Mouse (Mus musculus): ENCODE data around the gene Itpr1.

Itpr1 gene

GRCm38 (mm10) chr6:108369031-108369430, 156.1 kb downstream of the Itpr1 start:
- in situ Hi-C loops (cut with MboI, MseI) = no loop called here

DNA sequence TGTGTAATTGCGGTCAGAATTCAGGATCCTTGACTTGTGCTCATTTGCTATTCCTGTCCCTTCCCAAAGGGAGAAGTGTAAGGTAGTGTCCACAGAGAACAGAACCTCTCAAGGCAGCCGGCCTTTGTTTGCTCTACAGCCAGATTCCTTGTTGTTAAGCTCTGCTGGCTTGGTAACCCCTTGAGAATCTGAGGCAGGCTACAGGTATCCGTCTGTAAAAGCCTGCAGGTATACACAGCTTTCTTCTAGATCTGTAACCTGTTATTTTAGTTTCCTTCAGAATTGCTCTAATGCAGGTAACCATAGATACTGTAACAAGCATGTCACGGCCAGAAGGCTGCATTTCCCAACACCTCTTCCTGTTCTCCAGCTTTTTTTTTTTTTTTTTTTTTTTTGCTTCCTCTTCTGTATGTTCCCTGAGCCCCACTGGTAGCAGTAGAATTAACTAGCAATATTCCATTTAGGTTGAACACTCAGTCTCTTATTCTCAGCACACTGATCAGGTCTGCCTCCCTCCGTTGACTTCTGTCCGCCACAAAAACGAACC, 158.5 kb downstream of the Itpr1 start:
- in situ Hi-C loops (cut with MboI, MseI) = no loop called here

DNA sequence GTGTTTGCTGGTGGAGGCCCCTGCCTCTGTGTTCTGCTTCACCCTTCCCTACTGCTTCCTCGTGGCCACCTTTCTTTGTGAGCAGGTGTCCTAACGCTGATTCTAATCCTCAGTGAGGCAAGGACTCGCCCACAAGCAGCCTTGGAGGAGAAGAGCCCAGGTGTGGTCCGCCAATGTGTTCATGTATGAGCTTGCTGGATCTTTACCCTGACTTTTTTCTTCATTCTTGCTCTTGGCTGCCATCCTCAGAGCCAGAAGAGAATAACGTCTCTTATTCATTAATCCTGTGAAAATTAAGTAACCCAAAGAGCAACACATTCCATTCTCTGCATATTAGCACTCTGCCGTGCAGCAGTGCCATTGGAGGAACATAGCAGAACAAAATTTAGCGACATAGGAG, 161.1 kb downstream of the Itpr1 start:
- in situ Hi-C loops (cut with MboI, MseI) = no loop called here

- in situ Hi-C loops (cut with MboI, MseI) = no loop called here
These were observed 166.1 kb downstream of the Itpr1 start for GRCm38 (mm10) chr6:108379041-108379440.

DNA sequence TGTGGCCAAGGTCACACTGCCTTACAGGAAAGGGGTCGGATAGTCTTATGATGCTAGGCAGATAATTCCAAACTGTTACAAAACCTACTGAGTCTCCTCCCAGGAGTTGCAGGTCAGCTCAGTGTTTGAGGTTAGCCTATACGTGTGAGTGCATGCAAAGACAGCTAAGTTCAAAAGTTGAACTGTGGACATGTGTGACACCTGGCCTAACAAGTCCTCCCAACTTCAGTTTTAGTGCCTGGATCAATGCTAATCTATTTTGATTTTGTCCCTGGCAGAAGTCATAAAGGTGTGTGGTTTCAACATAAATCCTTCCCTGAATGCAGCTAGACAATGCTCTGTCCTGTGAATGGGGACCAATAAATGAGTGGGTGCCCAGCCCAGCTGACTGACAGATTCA, 167.3 kb downstream of the Itpr1 start:
- in situ Hi-C loops (cut with MboI, MseI) = no loop called here

- in situ Hi-C loops (cut with MboI, MseI) = no loop called here
These were observed 177.9 kb downstream of the Itpr1 start for GRCm38 (mm10) chr6:108390624-108391324.

GRCm38 (mm10) chr6:108393131-108393530, 180.2 kb downstream of the Itpr1 start:
- in situ Hi-C loops (cut with MboI, MseI) = no loop called here

DNA sequence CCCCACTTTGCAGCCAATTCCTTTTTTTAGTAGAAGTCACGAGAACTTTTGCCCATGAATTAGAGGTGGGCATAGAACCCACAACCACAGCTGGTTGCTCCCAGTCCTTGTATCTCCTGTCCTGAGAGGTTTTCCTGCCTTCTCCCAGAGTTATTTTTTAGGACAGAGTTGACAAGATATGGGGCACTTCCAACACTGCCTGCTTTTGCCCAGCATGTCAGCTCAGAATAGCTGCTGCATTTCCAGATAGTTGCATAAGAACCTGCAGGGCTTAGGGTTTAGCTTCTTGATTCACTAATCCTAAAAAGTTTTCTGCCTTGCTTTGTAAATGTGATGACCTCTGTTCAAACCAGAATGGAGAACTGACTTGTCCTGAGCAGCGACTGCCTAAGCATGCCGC, 185.1 kb downstream of the Itpr1 start:
- in situ Hi-C loops (cut with MboI, MseI) = no loop called here

GRCm38 (mm10) chr6:108401412-108401955, 188.6 kb downstream of the Itpr1 start:
- in situ Hi-C loops (cut with MboI, MseI) = loop anchor here in 1 of 2 experiments (5.0 kb wide), 1 partner anchor 299 kb away; no protein-coding TSS in a partner anchor

GRCm38 (mm10) chr6:108404736-108405135, 191.8 kb downstream of the Itpr1 start:
- in situ Hi-C loops (cut with MboI, MseI) = loop anchor here (5.0 kb wide), 1 partner anchor 302 kb away; no protein-coding TSS in a partner anchor

- in situ Hi-C loops (cut with MboI, MseI) = loop anchor here in 1 of 2 experiments (5.0 kb wide), 1 partner anchor 306 kb away; no protein-coding TSS in a partner anchor
These were observed 195.2 kb downstream of the Itpr1 start for GRCm38 (mm10) chr6:108408053-108408452.

DNA sequence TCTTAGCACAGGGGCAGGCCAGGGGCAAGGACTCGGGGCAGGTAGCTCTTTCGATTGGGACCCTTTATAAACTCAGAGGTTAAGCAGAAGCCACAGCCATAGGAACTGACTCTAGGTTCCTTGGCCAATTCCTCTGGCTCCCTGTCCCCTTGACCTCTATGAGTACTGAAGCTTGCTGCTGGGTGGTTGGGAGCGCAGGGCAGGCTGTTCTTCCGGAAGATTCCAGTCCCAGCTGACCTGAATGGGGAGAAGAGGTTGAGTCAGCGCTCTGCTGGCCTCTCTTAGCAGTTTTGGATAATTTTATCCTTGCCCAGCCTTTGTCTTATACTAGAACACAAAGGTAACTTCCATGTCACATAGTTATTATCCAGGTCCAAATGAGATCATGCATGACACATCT, 195.8 kb downstream of the Itpr1 start:
- in situ Hi-C loops (cut with MboI, MseI) = loop anchor here in 1 of 2 experiments (5.0 kb wide), 1 partner anchor 306 kb away; no protein-coding TSS in a partner anchor

DNA sequence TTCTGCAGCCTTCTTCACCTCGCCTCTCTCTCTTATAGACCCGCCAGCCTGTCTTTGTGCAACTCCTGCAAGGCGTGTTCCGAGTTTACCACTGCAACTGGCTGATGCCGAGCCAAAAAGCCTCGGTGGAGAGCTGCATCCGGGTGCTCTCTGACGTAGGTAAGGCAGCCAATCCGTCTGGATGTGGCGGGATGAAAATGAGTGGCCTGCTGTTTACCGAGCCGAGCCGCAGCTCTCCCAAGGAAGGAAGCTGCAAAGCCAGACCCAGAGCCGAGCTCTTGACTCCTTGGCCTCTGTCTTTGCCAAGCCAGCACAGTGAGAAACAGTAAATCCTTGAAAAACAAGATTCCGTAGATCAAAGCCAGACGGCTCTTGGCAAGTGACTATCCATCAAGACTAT, 197.9 kb downstream of the Itpr1 start:
- in situ Hi-C loops (cut with MboI, MseI) = no loop called here

- in situ Hi-C loops (cut with MboI, MseI) = no loop called here
These were observed 198.3 kb downstream of the Itpr1 start for GRCm38 (mm10) chr6:108411201-108411600.

GRCm38 (mm10) chr6:108413006-108413405, 200.1 kb downstream of the Itpr1 start:
- in situ Hi-C loops (cut with MboI, MseI) = no loop called here

DNA sequence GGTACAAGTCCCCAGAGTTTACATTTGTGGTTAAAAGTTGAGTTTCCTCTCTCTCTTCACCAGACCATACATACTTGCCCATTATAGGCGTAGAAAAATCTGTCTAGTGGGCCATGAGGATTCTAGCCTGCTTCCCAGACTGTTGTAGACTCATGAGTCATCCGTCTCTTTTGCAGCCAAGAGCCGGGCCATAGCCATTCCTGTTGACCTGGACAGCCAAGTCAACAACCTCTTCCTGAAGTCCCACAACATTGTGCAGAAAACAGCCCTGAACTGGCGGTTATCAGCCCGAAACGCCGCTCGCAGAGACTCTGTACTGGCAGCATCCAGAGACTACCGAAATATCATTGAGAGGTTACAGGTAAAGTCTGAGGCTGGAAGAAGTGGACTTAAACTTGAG, 200.7 kb downstream of the Itpr1 start:
- in situ Hi-C loops (cut with MboI, MseI) = no loop called here

DNA sequence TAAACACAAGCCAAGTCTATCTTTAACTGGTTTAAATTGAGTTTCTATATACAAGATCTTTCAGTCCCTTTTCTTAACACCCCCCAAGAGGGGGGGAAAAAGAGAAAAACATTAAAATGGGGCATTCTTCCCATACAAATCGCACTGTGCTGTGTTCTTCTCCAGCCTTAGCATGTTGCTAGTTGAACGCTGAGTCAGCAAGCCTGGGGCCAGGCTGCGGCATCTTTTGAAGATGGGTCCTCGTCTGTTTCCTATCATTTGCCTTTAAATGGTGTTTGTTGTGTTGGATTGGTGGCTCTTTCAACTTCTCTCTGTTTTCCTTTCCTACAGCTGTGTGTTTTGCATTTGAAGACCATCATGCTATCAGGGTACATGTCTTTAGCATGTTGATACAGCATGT, 203.0 kb downstream of the Itpr1 start:
- in situ Hi-C loops (cut with MboI, MseI) = loop anchor here in 1 of 2 experiments (5.0 kb wide), 1 partner anchor 1619 kb away; no protein-coding TSS in a partner anchor

GRCm38 (mm10) chr6:108417508-108417907, 204.6 kb downstream of the Itpr1 start:
- in situ Hi-C loops (cut with MboI, MseI) = loop anchor here in 1 of 2 experiments (5.0 kb wide), 1 partner anchor 1620 kb away; no protein-coding TSS in a partner anchor

DNA sequence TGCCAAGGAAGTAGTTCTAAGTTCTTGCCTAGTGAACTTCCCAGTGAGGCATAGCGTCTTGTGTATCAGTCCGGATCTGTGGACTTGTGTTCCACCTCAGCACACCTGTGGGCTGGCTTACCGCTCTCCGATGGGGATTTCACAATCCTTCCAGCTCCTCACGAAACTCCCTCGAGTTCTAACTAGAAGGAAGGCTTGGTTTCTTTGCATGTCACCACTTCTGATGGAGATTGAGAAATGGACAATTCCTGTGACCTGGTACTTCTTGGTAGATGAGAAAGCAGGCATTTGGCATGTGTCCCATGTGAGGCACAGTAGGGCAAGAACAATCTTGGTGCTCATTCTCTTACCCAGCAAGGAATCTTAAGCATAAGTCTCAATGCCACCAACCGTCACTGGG, 205.3 kb downstream of the Itpr1 start:
- in situ Hi-C loops (cut with MboI, MseI) = loop anchor here in 1 of 2 experiments (5.0 kb wide), 1 partner anchor 1621 kb away; no protein-coding TSS in a partner anchor

DNA sequence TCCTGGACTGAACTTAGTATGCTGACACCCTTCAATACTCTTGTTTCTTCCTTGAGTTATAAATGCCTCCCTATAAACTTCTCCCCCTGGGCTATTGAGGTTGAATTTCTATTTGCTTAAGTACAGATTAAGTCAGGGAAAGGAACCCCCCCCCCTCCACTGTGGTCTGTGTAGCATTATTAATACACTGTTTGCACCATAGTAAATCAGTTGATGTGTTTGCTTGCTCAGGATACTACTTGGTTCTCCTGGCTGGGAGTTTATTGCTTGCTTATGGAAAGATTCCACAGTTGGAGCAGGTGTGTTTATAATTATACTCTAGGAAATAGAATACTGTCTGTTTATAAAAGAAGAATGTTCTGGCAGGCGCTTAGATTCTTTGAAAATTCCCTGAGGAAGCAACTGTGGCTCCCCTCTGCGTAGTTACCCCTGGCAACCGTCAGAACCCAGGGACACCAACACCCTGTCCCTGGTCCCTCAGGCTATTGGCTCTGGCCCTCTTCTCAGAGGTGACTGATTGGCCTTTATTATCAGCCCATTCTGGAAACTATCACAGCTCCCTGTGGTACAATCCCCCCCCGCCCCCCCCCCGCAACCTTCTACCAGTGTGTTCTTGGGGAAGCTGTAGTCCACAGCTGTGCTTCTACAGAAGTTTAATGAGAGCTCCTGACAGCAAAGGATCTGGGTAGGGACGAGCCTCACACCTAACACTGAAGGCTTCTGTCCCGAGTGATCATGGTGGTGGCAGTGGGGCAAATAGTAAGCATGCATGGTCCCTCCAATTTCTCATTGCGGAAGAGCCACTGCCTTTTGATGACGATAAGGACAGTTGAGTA, 212.1 kb downstream of the Itpr1 start:
- in situ Hi-C loops (cut with MboI, MseI) = loop anchor here in 1 of 2 experiments (5.0 kb wide), 1 partner anchor 307 kb away; no protein-coding TSS in a partner anchor

GRCm38 (mm10) chr6:108426789-108427188, 213.9 kb downstream of the Itpr1 start:
- in situ Hi-C loops (cut with MboI, MseI) = no loop called here

GRCm38 (mm10) chr6:108428383-108428782, 215.5 kb downstream of the Itpr1 start:
- in situ Hi-C loops (cut with MboI, MseI) = no loop called here
